Mouse (Mus musculus): ENCODE measurements around the gene Rhbdl1. TPM values are rescaled to one million over a fixed set of nuclear protein-coding genes. Genes with fewer than 3 reads are reported as not detected.
"Not testable (repeated sequence)": the region's sequence is repeated elsewhere in the genome, so short reads cannot be mapped to it uniquely, and the experiment has no call there.

The Rhbdl1 gene
- total RNA-seq, 4 experiments from 2014 or later: 31.6 to 44.8 (median 40.9) TPM

GRCm38 (mm10) chr17:25872676-25873075 is 35.6 kb upstream of the Rhbdl1 start:
- DNase-seq (ENCODE audit: low spot score in 2 of 2): no peak

DNA sequence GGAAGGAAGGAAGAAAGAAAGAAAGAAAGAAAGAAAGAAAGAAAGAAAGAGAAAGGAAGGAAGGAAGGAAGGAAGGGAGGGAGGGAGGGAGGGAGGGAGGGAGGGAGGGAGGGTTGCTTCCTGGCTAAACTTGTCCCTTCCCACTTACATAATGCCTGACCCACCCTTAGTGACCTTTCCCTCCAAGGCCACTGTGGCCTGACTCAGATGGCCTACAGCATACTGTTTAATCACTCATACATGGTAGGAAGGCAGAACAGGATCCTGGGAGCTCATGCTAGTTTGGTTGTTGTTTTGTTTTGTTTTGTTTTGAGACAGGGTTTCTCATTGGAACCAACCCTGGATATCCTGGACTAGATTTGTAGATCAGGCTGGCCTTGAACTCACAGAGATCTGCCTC is 34.5 kb upstream of the Rhbdl1 start:
- DNase-seq (ENCODE audit: low spot score in 2 of 2): not testable (repeated sequence)

DNA sequence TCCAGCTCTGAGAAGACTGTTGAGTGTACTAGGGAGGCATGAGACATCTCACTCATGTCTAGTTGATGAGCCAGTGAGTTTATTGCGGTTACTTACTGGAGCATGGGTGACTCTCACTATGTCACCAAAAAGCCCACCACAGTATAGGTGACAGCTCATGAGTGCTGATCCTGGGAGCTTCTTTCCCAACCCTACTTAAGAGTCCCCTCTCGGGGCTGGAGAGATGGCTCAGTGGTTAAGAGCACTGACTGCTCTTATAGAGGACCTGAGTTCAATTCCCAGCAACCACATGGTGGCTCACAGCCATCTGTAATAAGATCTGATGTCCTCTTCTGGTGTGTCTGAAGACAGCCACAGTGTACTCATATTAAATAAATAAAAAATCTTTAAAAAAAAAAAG is 32.9 kb upstream of the Rhbdl1 start:
- DNase-seq (ENCODE audit: low spot score in 2 of 2): no peak

GRCm38 (mm10) chr17:25869498-25869897 is 32.4 kb upstream of the Rhbdl1 start:
- DNase-seq (ENCODE audit: low spot score in 2 of 2): no peak

DNA sequence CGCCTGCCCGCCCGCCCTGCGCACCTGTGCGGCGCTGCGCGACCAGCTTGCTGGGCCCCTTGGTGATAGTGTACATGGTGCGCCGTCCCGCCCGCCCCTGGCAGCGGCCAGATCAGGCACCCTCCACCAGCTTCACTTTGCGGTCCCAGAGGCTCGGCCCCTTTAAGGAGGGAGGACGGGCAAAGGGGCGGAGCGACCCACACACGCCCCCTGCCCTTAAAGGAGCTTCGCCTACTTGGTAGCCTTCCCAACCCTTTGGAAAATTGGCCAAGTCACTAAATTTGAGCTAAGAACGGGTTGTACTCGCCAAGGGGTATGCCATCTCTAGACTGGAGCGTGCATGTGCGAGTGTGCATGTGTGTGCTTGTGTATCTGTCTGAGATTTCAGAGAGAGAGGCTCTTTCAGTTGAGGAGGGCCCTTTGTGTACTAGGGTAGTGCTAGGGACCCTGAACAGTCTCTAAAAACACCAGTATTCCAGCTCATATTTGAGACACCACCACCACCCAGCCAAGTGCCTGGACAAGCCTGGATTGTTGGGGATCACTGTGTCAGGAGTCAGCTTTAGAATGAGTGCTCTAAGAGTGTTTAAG is 31.6 kb upstream of the Rhbdl1 start, which contains the start of gene Mcrip2:
Mcrip2 (minus strand) TSS at position 164 of the 591 bp plus-strand sequence.
- peak; percentile 72 to 78 for DNase-seq (ENCODE audit: low spot score in 2 of 2)

DNA sequence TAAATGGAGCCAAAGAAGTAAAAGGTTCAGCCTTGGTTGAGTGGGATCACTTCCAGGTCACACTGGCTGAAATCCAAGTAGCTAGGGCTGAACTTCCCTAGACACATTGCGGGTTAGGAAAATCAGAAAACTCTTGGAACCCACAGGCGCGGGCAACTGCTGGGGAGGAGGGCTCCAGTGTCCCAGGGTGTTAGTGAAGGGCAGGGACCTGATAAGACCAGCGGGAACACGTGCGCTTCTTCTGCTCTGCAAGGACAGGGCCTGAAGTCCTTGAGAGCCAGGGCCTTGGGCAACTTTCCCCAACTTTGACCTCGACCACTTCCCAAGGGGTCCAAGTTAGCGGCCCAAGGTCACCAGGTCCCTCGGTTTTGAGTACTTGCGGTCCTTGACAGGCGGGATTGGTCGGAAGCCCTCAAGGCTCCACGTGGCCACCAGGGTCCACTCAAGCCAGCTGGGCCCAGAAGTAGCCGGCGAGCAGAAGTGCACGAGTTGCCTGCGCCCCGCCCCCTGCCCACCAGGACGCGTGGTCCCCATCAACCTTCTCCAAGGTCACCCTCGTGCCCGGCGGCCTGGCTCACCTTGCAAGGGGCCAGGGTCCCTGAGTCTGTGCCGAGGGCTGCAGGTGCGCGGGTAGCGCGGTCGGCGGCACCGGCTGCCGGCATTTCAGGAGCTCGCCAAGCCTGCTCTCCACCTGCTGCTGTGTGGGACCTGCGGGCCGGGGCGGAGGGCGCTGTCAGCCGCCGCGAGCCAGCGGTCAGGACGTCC is 30.9 kb upstream of the Rhbdl1 start:
- no peak for DNase-seq (ENCODE audit: low spot score in 2 of 2)

GRCm38 (mm10) chr17:25867509-25867835 is 30.4 kb upstream of the Rhbdl1 start:
- no peak for DNase-seq (ENCODE audit: low spot score in 2 of 2)

- no peak for DNase-seq (ENCODE audit: low spot score in 2 of 2)
These were observed 29.1 kb upstream of the Rhbdl1 start for GRCm38 (mm10) chr17:25866172-25866571.

DNA sequence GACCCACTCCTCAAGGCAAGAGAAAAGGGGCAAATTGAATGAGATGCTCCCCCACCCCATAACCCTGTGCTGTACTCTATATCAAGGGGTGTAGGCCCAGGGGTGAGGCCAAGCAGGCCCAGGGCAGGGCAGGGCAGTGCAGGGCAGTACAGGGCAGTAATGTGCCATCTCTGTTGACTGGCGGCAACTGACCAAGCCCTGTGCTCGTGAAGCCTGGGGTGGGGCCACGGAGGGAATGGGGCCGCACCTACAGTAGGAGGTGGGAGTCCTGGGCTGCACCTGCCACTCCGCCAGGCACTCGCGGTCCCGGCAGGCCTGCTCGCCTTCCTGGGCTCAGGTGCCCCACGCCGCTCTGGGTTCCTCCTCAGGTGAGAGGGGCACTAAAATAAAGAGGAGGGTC is 28.2 kb upstream of the Rhbdl1 start:
- DNase-seq (ENCODE audit: low spot score in 2 of 2): no peak

GRCm38 (mm10) chr17:25864311-25864710 is 27.2 kb upstream of the Rhbdl1 start:
- no peak for DNase-seq (ENCODE audit: low spot score in 2 of 2)

DNA sequence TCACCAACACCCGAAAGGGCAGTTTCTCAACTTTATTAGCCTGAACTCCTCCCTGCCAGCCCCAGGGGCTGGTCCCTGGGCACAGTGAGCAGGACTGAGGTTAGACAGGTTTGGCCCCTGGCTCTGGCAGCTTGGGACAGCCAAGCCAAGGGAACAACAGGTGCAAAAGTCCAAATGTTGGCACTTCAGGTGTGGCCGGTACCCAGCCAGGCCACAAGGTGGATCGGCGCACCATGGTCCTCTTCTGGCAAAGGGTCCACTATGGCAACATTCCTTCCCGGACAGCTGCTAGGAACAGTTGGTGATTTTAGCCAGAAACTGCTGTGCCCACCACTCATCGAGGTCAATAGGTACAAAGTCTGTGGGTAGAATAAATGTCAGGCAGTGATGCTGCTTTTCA is 26.6 kb upstream of the Rhbdl1 start:
- DNase-seq (ENCODE audit: low spot score in 2 of 2): no peak

GRCm38 (mm10) chr17:25861704-25862612 is 24.9 kb upstream of the Rhbdl1 start:
- DNase-seq (ENCODE audit: low spot score in 2 of 2): no peak

- peak; percentile 91 to 94 for DNase-seq (ENCODE audit: low spot score in 2 of 2)
These were observed 24.0 kb upstream of the Rhbdl1 start, which contains the start of gene Wdr90 for GRCm38 (mm10) chr17:25860832-25861703. Gene Wdr90 (minus strand): TSS chr17:25861501.

GRCm38 (mm10) chr17:25860229-25860628 is 23.1 kb upstream of the Rhbdl1 start:
- no peak for DNase-seq (ENCODE audit: low spot score in 2 of 2)

GRCm38 (mm10) chr17:25844396-25844901 is 7.4 kb upstream of the Rhbdl1 start, which contains the start of gene Rhot2:
Gene Rhot2 (minus strand): TSS chr17:25844851.
- DNase-seq (ENCODE audit: low spot score in 2 of 2): peak; percentile 92 to 94

- no peak for DNase-seq (ENCODE audit: low spot score in 2 of 2)
These were observed 6.7 kb upstream of the Rhbdl1 start for GRCm38 (mm10) chr17:25843636-25844395.

DNA sequence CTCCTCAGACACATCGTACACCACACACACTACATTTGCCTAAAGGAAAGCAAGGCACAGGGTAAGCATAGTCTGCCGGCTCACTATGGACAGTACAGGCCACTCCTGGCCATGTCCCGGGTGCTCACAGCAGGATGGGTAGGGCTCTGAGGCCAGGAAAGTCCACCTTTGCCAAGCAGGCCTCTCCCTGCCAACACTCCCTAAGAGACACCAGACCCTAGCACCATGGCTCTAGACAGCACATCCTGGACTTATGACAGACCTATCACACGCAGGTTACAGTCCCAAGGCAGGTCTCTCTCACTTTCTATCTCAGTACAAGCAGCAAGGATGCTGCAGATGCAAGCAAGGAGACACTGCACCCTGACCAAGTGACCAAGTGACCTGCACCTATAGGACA is 6.0 kb upstream of the Rhbdl1 start:
- DNase-seq (ENCODE audit: low spot score in 2 of 2): no peak

- no peak for DNase-seq (ENCODE audit: low spot score in 2 of 2)
These were observed 5.4 kb upstream of the Rhbdl1 start for GRCm38 (mm10) chr17:25842509-25842908.

DNA sequence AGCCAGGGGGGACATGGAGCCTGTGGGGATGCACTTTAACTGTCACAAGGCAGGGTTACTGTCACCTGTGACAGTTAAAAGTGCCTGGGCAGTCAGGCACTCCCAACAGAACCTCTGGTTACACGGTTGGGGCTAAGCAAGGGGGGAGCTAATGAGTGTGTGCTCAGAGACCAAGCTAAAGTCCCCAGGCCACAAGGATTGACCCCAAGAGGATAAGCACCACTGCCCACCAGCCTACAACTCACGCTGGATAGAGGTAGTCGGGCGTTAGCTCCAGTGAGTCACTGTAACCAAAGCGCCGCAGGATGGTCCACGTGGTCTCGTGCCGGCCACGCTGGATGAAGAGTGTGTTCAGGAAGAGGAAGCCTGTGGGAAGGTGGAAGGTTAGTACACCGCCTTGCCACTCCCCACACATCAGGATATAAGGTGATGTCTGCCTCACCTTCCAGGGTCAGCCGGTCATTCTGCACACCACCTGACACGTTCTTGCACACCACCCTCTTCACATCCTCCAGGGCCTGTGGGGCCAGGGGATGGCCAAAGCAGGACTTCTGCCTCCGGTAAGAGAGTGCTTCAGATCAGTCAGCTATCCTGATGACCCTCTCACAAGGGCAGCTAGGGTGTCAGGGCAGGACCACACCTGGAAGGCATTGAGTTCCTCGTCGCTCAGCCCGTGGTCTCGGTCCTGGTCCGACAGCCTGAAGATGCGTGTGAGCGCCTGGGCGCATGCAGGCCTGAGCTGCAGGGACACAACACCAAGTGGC is 4.2 kb upstream of the Rhbdl1 start, which contains the start of gene Gm20683:
Gm20683 (minus strand) TSS at position 647 of the 764 bp plus-strand sequence.
- no peak for DNase-seq (ENCODE audit: low spot score in 2 of 2)
